Mouse (Mus musculus) C2C12 (cell line): Measurements from ENCODE around the gene Defb43.

Experiments
- CTCF ChIP-seq: IDR thresholded peaks from one replicate; pipeline ENCODE4 v1.5.1; 2011; ENCODE audit not compliant: control insufficient read depth, insufficient read depth, insufficient read length
- MYOD1 ChIP-seq: IDR thresholded peaks from one replicate; pipeline ENCODE4 v1.6.1; 2011; ENCODE audit warnings: low read depth; ENCODE audit not compliant: control insufficient read depth, insufficient read length

GRCm38 (mm10) chr14:62965811-62966520, 45.6 kb upstream of the Defb43 start:
- TF ChIP-seq CTCF (no peak), MYOD1 (no peak)
